Comparison of ENCODE assay signal across 28 mouse cellular contexts in genomic region chr1:150942143-150942542, GRCm38 (mm10). TPM values are rescaled to one million over a fixed set of nuclear protein-coding genes. Genes with fewer than 3 reads are reported as not detected.
DNase-seq lines count a peak whose midpoint lies in the region; ATAC-seq and TF ChIP-seq lines count a peak whose summit lies in the region.
"Had no signal": no experiment of that assay in that cellular context is flagged by ENCODE, and none has a peak within 500 bp of the region (broad histone marks: within the 10 kb centered on the region; RNA-seq: fewer than 3 reads in every experiment).

No protein-coding gene starts in this region.

- no peaks in the 10 kb centered on the region for H3K36me3 ChIP-seq in heart, embryonic 14.5 days (ENCODE audit: control insufficient read depth, insufficient read depth, low read length)
- H3K36me3 ChIP-seq in heart, embryonic 11.5 days (ENCODE audit: control insufficient read depth, insufficient read depth, low read length): no peaks in the 10 kb centered on the region
- no peaks in the 10 kb centered on the region for H3K36me3 ChIP-seq in lung, embryonic 14.5 days (ENCODE audit: insufficient read depth)
- no peaks in the 10 kb centered on the region for H3K36me3 ChIP-seq in ES-E14 (ENCODE audit: control insufficient read depth, insufficient read depth, low read length, poor library complexity, severe bottlenecking)
- H3K36me3 ChIP-seq: embryonic facial prominence, embryonic 10.5 days; embryonic facial prominence, embryonic 13.5 days; forebrain, embryonic 12.5 days; forebrain, embryonic 15.5 days; heart, embryonic 12.5 days; hindbrain, embryonic 12.5 days; hindbrain, embryonic 15.5 days; intestine, embryonic 15.5 days had no signal

- DNase-seq in lung, embryonic 14.5 days: no peak
- DNase-seq in lung, postnatal 36 days: no peak
- peak; percentile 17 for DNase-seq in ES-E14 (ENCODE audit: low read depth, low spot score)
- no peak for DNase-seq in retina, postnatal 1 day
- DNase-seq: adrenal gland, adult 8-10 months; adrenal gland, postnatal 25 days; B cell, adult 2 months; cerebellum, adult 11-12 months; cerebellum, adult 8-10 months; cerebellum, postnatal 36 days; embryo, embryonic 11 days; gastrocnemius, postnatal 25 days; heart, postnatal 14 days; heart, postnatal 4 days had no signal

- WGBS in heart, embryonic 14.5 days: 93% methylated on average over 2 of the region's 2 CpGs
- 88% methylated on average over 2 of the region's 2 CpGs for WGBS in heart, embryonic 11.5 days (ENCODE audit: insufficient replicate concordance)
- WGBS in lung, embryonic 14.5 days: 90% methylated on average over 2 of the region's 2 CpGs

- no peaks in the 10 kb centered on the region for H3K9me3 ChIP-seq in heart, embryonic 14.5 days (ENCODE audit: control insufficient read depth, low read length)
- H3K9me3 ChIP-seq in heart, embryonic 11.5 days (replicated peaks; ENCODE audit: control insufficient read depth, low read length): no peaks in the 10 kb centered on the region
- no peaks in the 10 kb centered on the region for H3K9me3 ChIP-seq in lung, embryonic 14.5 days (ENCODE audit: low read depth, low read length)
- no peaks in the 10 kb centered on the region for H3K9me3 ChIP-seq in ES-E14 (ENCODE audit: control insufficient read depth, insufficient read depth, low read depth, low read length)
- H3K9me3 ChIP-seq: embryonic facial prominence, embryonic 10.5 days; embryonic facial prominence, embryonic 13.5 days; forebrain, embryonic 12.5 days; forebrain, embryonic 15.5 days; heart, embryonic 12.5 days; hindbrain, embryonic 12.5 days; hindbrain, embryonic 15.5 days; intestine, embryonic 15.5 days had no signal

- in situ Hi-C loops in ES-E14 (cut with MboI; ENCODE audit: low sequenced_read_pairs in 2 of 2, unreplicated experiment in 2 of 2): no loop called here

- peaks cover 3 to 14% of the 10 kb centered on the region in 2 experiments for H3K4me1 ChIP-seq in heart, embryonic 14.5 days (ENCODE audit: control insufficient read depth in 2 of 2, insufficient read depth in 2 of 2, low read length in 2 of 2)
- peaks cover 6% of the 10 kb centered on the region; the same call in 1 of the 2 replicates for H3K4me1 ChIP-seq in heart, embryonic 11.5 days (ENCODE audit: control insufficient read depth, insufficient read depth, low read length)
- peaks cover 10% of the 10 kb centered on the region; the same call in 1 of the 2 replicates for H3K4me1 ChIP-seq in lung, embryonic 14.5 days (ENCODE audit: insufficient read depth)
- H3K4me1 ChIP-seq in ES-E14 (ENCODE audit: control insufficient read depth in 2 of 2, insufficient read depth in 2 of 2, low read length in 2 of 2, poor library complexity in 1 of 2): no peaks in the 10 kb centered on the region
- H3K4me1 ChIP-seq: forebrain, embryonic 12.5 days; forebrain, embryonic 15.5 days; hindbrain, embryonic 12.5 days; hindbrain, embryonic 15.5 days; intestine, embryonic 15.5 days had no signal

- H3K9ac ChIP-seq in heart, embryonic 14.5 days (ENCODE audit: low read length): no peak overlapping the region
- no peak overlapping the region for H3K9ac ChIP-seq in heart, embryonic 11.5 days (ENCODE audit: low read depth, low read length)
- H3K9ac ChIP-seq in lung, embryonic 14.5 days: no peak overlapping the region
- no peak overlapping the region for H3K9ac ChIP-seq in ES-E14 (ENCODE audit: insufficient read depth, low read depth, low read length, poor library complexity, severe bottlenecking)
- H3K9ac ChIP-seq: embryonic facial prominence, embryonic 13.5 days; forebrain, embryonic 12.5 days; forebrain, embryonic 15.5 days; heart, embryonic 12.5 days; hindbrain, embryonic 12.5 days; hindbrain, embryonic 15.5 days; intestine, embryonic 15.5 days had no signal

- no peak overlapping the region for H3K4me3 ChIP-seq in heart, embryonic 14.5 days (ENCODE audit: control insufficient read depth in 1 of 2, insufficient read depth in 1 of 2, low read depth in 1 of 2, low read length in 2 of 2)
- no peak overlapping the region for H3K4me3 ChIP-seq in heart, embryonic 11.5 days (ENCODE audit: low read depth, low read length)
- H3K4me3 ChIP-seq in lung, embryonic 14.5 days (ENCODE audit: low read depth, low read length): no peak overlapping the region
- no peak overlapping the region for H3K4me3 ChIP-seq in ES-E14 (ENCODE audit: insufficient read depth in 1 of 2, low read depth in 1 of 2, low read length in 2 of 2, poor library complexity in 1 of 2, severe bottlenecking in 1 of 2)
- H3K4me3 ChIP-seq: embryonic facial prominence, embryonic 10.5 days; embryonic facial prominence, embryonic 13.5 days; erythroblast, embryonic 14.5 days; forebrain, embryonic 12.5 days; forebrain, embryonic 15.5 days; heart, embryonic 12.5 days; hindbrain, embryonic 12.5 days; hindbrain, embryonic 15.5 days; intestine, embryonic 15.5 days had no signal

- H3K27me3 ChIP-seq in heart, embryonic 14.5 days (ENCODE audit: control insufficient read depth, insufficient read depth, low read length): no peaks in the 10 kb centered on the region
- H3K27me3 ChIP-seq in heart, embryonic 11.5 days (ENCODE audit: control insufficient read depth, insufficient read depth, low read length): no peaks in the 10 kb centered on the region
- no peaks in the 10 kb centered on the region for H3K27me3 ChIP-seq in lung, embryonic 14.5 days (ENCODE audit: insufficient read depth, low read length)
- H3K27me3 ChIP-seq: CH12.LX; embryonic facial prominence, embryonic 13.5 days; forebrain, embryonic 12.5 days; forebrain, embryonic 15.5 days; heart, embryonic 12.5 days; hindbrain, embryonic 12.5 days; hindbrain, embryonic 15.5 days; intestine, embryonic 15.5 days had no signal

- ATAC-seq in heart, embryonic 14.5 days (ENCODE audit: insufficient number of reproducible peaks, insufficient read depth, low FRiP score, low read depth): peak; percentile 39; the same call in 1 of the 2 replicates
- no peak for ATAC-seq in heart, embryonic 11.5 days (replicated peaks; ENCODE audit: insufficient number of reproducible peaks, low FRiP score, low TSS enrichment)
- peak; percentile 61; the same call in 1 of the 2 replicates for ATAC-seq in lung, embryonic 14.5 days (ENCODE audit: insufficient read depth)
- ATAC-seq: activated CD4-positive, CD25-positive, alpha-beta regulatory T cell, adult 4 months; forebrain, embryonic 15.5 days; intestine, embryonic 15.5 days had no signal

- TF ChIP-seq CTCF in lung, embryonic 14.5 days (IDR thresholded peaks at IDR 0.05; ENCODE audit: low read depth): no peak

- H3K27ac ChIP-seq in heart, embryonic 14.5 days (replicated peaks in 1 of 2; ENCODE audit: control insufficient read depth in 1 of 2, insufficient read depth in 1 of 2, low read depth in 2 of 2, low read length in 2 of 2): no peak overlapping the region
- H3K27ac ChIP-seq in heart, embryonic 11.5 days (ENCODE audit: low read depth, low read length): no peak overlapping the region
- H3K27ac ChIP-seq in lung, embryonic 14.5 days (ENCODE audit: low read depth): no peak overlapping the region
- no peak overlapping the region for H3K27ac ChIP-seq in ES-E14 (ENCODE audit: insufficient read depth, low read depth, low read length, poor library complexity, severe bottlenecking)
- H3K27ac ChIP-seq: embryonic facial prominence, embryonic 13.5 days; forebrain, embryonic 12.5 days; forebrain, embryonic 15.5 days; hindbrain, embryonic 12.5 days; hindbrain, embryonic 15.5 days; intestine, embryonic 15.5 days had no signal

- no peak overlapping the region for H3K4me2 ChIP-seq in heart, embryonic 14.5 days (ENCODE audit: low read length)
- no peak overlapping the region for H3K4me2 ChIP-seq in heart, embryonic 11.5 days
- no peak overlapping the region for H3K4me2 ChIP-seq in lung, embryonic 14.5 days
- H3K4me2 ChIP-seq: embryonic facial prominence, embryonic 13.5 days; forebrain, embryonic 12.5 days; forebrain, embryonic 15.5 days; heart, embryonic 12.5 days; hindbrain, embryonic 12.5 days; hindbrain, embryonic 15.5 days; intestine, embryonic 15.5 days had no signal

TF ChIP-seq in ES-E14, 5 proteins besides CTCF, POLR2A, EP300 and RAD21:
- TF ChIP-seq ZC3H11A (IDR thresholded peaks at IDR 0.05; ENCODE audit: borderline replicate concordance, low read depth, low read length) (no peak), CHD2 (IDR thresholded peaks at IDR 0.05; ENCODE audit: low read depth, low read length) (no peak), ZNF384 (IDR thresholded peaks at IDR 0.05; ENCODE audit: low read depth, low read length) (no peak), HCFC1 (IDR thresholded peaks at IDR 0.05; ENCODE audit: borderline replicate concordance, insufficient read depth, low read length) (no peak), MAFK (IDR thresholded peaks at IDR 0.05; ENCODE audit: insufficient read depth, low read depth, low read length) (no peak)

RNA-seq across cellular contexts. Expression of gene Hmcn1, which starts 51.1 kb away (rescaled TPM):
- 35.1 and 35.9 TPM in 2 replicates for polyA plus RNA-seq in heart, embryonic 14.5 days (2014; fragmentation: Nextera tagmentation; extraction: Ambion mirVana)
- polyA plus RNA-seq in heart, embryonic 11.5 days (2014; fragmentation: Nextera tagmentation; extraction: Ambion mirVana): 18.0 and 24.8 TPM in 2 replicates
- 14.5 and 17.1 TPM in 2 replicates for polyA plus RNA-seq in lung, embryonic 14.5 days (2014; fragmentation: Nextera tagmentation; extraction: Ambion mirVana)
- 0.85 and 1.5 TPM in 2 replicates for total RNA-seq in ES-E14 (2012; rRNA removed)
- total RNA-seq: MEL had no signal
- polyA plus RNA-seq: activated CD4-positive, CD25-positive, alpha-beta regulatory T cell, adult 4 months; erythroblast, embryonic 14.5 days had no signal
